In genomic region chr6:85333000-85333669, GRCm38 (mm10) we compare ENCODE assay signal across 7 mouse cellular contexts. TPM values are rescaled to one million over a fixed set of nuclear protein-coding genes. Genes with fewer than 3 reads are reported as not detected.
DNase-seq lines count a peak whose midpoint lies in the region; ATAC-seq lines count a peak whose summit lies in the region.

Sfxn5 (minus strand) TSS chr6:85333422.

- peak; percentile 99 for DNase-seq in adrenal gland, postnatal 14 days
- peak; percentile 96 for DNase-seq in embryonic facial prominence, embryonic 11.5 days (ENCODE audit: low spot score)
- peak; percentile 96 for DNase-seq in kidney, adult 11 months
- DNase-seq in limb, embryonic 10.5 days (ENCODE audit: low spot score), result peak; percentile 94
- peak; percentile 78 for DNase-seq in spleen, adult 12 weeks (ENCODE audit: low spot score)

- peak within 1 kb of the TSS; percentile 75 for H3K9ac ChIP-seq in embryonic facial prominence, embryonic 11.5 days (replicated peaks; ENCODE audit: low read length)
- H3K9ac ChIP-seq in midbrain, embryonic 13.5 days (replicated peaks), result peak within 1 kb of the TSS; percentile 78

- peak within 1 kb of the TSS; percentile 97 for H3K4me2 ChIP-seq in embryonic facial prominence, embryonic 11.5 days (ENCODE audit: low read depth, low read length)
- peak within 1 kb of the TSS; percentile 95 for H3K4me2 ChIP-seq in midbrain, embryonic 13.5 days (replicated peaks)

- no peaks in the 10 kb centered on the region for H3K4me1 ChIP-seq in embryonic facial prominence, embryonic 11.5 days (ENCODE audit: control insufficient read depth, insufficient read depth, low read length)
- H3K4me1 ChIP-seq in limb, embryonic 10.5 days, result peaks cover 18% of the 10 kb centered on the region
- H3K4me1 ChIP-seq in midbrain, embryonic 13.5 days (replicated peaks), result peaks cover 15% of the 10 kb centered on the region

- H3K27me3 ChIP-seq in embryonic facial prominence, embryonic 11.5 days (ENCODE audit: control insufficient read depth, insufficient read depth, low read length), result no peaks in the 10 kb centered on the region
- H3K27me3 ChIP-seq in limb, embryonic 10.5 days (ENCODE audit: low read depth, poor library complexity, severe bottlenecking), result peaks cover 59% of the 10 kb centered on the region
- peaks cover 15% of the 10 kb centered on the region for H3K27me3 ChIP-seq in midbrain, embryonic 13.5 days

- under 1% methylated on average over 48 of the region's 49 CpGs for WGBS in embryonic facial prominence, embryonic 11.5 days
- under 1% methylated on average over 49 of the region's 49 CpGs for WGBS in limb, embryonic 10.5 days
- under 1% methylated on average over 49 of the region's 49 CpGs for WGBS in midbrain, embryonic 13.5 days

- H3K9me3 ChIP-seq in embryonic facial prominence, embryonic 11.5 days (replicated peaks; ENCODE audit: control insufficient read depth, low read length), result no peaks in the 10 kb centered on the region
- no peaks in the 10 kb centered on the region for H3K9me3 ChIP-seq in limb, embryonic 10.5 days (replicated peaks)
- H3K9me3 ChIP-seq in midbrain, embryonic 13.5 days, result no peaks in the 10 kb centered on the region

- H3K4me3 ChIP-seq in embryonic facial prominence, embryonic 11.5 days (ENCODE audit: low read depth, low read length), result peak within 1 kb of the TSS; percentile 69
- H3K4me3 ChIP-seq in limb, embryonic 10.5 days, result peak within 1 kb of the TSS; percentile 72
- peak within 1 kb of the TSS; percentile 66 for H3K4me3 ChIP-seq in midbrain, embryonic 13.5 days (replicated peaks)

- peak within 1 kb of the TSS; percentile 66; the same call in 1 of the 2 replicates for H3K27ac ChIP-seq in embryonic facial prominence, embryonic 11.5 days (replicated peaks; ENCODE audit: low read depth, low read length)
- H3K27ac ChIP-seq in limb, embryonic 10.5 days, result peak within 1 kb of the TSS; percentile 92
- H3K27ac ChIP-seq in midbrain, embryonic 13.5 days, result peak within 1 kb of the TSS; percentile 94

- no peaks in the 10 kb centered on the region for H3K36me3 ChIP-seq in embryonic facial prominence, embryonic 11.5 days (replicated peaks; ENCODE audit: control insufficient read depth, insufficient read depth, low read depth, low read length)
- no peaks in the 10 kb centered on the region for H3K36me3 ChIP-seq in limb, embryonic 10.5 days
- peaks cover 15% of the 10 kb centered on the region for H3K36me3 ChIP-seq in midbrain, embryonic 13.5 days

- peak; percentile 98 for ATAC-seq in embryonic facial prominence, embryonic 11.5 days (replicated peaks; ENCODE audit: insufficient number of reproducible peaks, low FRiP score, low TSS enrichment, low read depth)
- ATAC-seq in granulocyte monocyte progenitor cell, adult 5-6 weeks (replicated peaks; ENCODE audit: poor library complexity, severe bottlenecking), result peak; percentile 87
- peak; percentile 99 for ATAC-seq in midbrain, embryonic 13.5 days

RNA-seq across cellular contexts. Expression of gene Sfxn5, which starts in this region (rescaled TPM):
- total RNA-seq in adrenal gland, postnatal 14 days (2021), result 21.7 and 31.8 TPM in 2 replicates
- 4.7 and 5.6 TPM in 2 replicates for polyA plus RNA-seq in embryonic facial prominence, embryonic 11.5 days (2014; fragmentation: Nextera tagmentation; extraction: Ambion mirVana)
- 0.92 and 2.1 TPM in 2 replicates for total RNA-seq in granulocyte monocyte progenitor cell, adult 5-6 weeks (2014; fragmentation: Nextera tagmentation)
- total RNA-seq in granulocyte monocyte progenitor cell, adult 5-6 weeks (2017), result 0.93 and 2.0 TPM in 2 replicates
- polyA plus RNA-seq in limb, embryonic 10.5 days (2016; fragmentation: Nextera tagmentation; extraction: Ambion mirVana), result 6.4 and 6.5 TPM in 2 replicates
- polyA plus RNA-seq in midbrain, embryonic 13.5 days (2015; fragmentation: Nextera tagmentation; extraction: Ambion mirVana), result 12.6 and 13.4 TPM in 2 replicates

Comparison
In these comparisons a context has a peak if more than half of its experiments do, and no peak if none do; other contexts are left out.
1. Peak in every context shown above with its lines: DNase-seq, ATAC-seq, H3K4me3 ChIP-seq and H3K27ac ChIP-seq.